8 mouse cellular contexts compared by ENCODE assay signal in genomic region chr11:97575638-97576037, GRCm38 (mm10). TPM values are rescaled to one million over a fixed set of nuclear protein-coding genes. Genes with fewer than 3 reads are reported as not detected.
A peak's percentile ranks its signal among the peaks of the same experiment; 100 is the strongest.
DNase-seq lines count a peak whose midpoint lies in the region; ATAC-seq and TF ChIP-seq lines count a peak whose summit lies in the region.

No protein-coding gene starts in this region.

- TF ChIP-seq CTCF in liver, adult 2 months (IDR thresholded peaks at IDR 0.05; ENCODE audit: low read depth, low read length), result peak; percentile 94

- H3K79me2 ChIP-seq in liver, adult 2 months (ENCODE audit: control insufficient read depth, insufficient read depth, low read length), result no peaks in the 10 kb centered on the region
- no peaks in the 10 kb centered on the region for H3K79me2 ChIP-seq in myocyte (ENCODE audit: control insufficient read depth, insufficient read depth)

- H3K36me3 ChIP-seq in heart, embryonic 10.5 days, result no peaks in the 10 kb centered on the region
- no peaks in the 10 kb centered on the region for H3K36me3 ChIP-seq in liver, adult 2 months (ENCODE audit: control insufficient read depth, insufficient read depth, low read length)
- no peaks in the 10 kb centered on the region for H3K36me3 ChIP-seq in myocyte (ENCODE audit: control insufficient read depth, insufficient read depth)
- no peaks in the 10 kb centered on the region for H3K36me3 ChIP-seq in stomach, embryonic 15.5 days

- H3K27ac ChIP-seq in heart, embryonic 10.5 days, result peak overlapping the region; percentile 65
- H3K27ac ChIP-seq in liver, adult 2 months (replicated peaks; ENCODE audit: insufficient read depth, low read depth, low read length), result no peak overlapping the region
- H3K27ac ChIP-seq in stomach, embryonic 15.5 days, result peak overlapping the region; percentile 32

- peak; percentile 48 for DNase-seq in ovary, postnatal 10 days (ENCODE audit: low spot score)
- no peak for DNase-seq in ovary, adult 18-20 months (ENCODE audit: low spot score)
- peak; percentile 78 for DNase-seq in embryo, embryonic 11.5 days (ENCODE audit: low read depth, low spot score)
- no peak for DNase-seq in heart, embryonic 10.5 days (ENCODE audit: low spot score)
- peak; percentile 90 for DNase-seq in kidney, adult 9 months
- peak; percentile 34 for DNase-seq in liver, adult 2 months (ENCODE audit: extremely low read depth, low read depth, low spot score)

- H3K4me1 ChIP-seq in heart, embryonic 10.5 days, result peaks cover 28% of the 10 kb centered on the region
- H3K4me1 ChIP-seq in liver, adult 2 months (ENCODE audit: control insufficient read depth, insufficient read depth, low read length), result no peaks in the 10 kb centered on the region
- peaks cover 36% of the 10 kb centered on the region for H3K4me1 ChIP-seq in stomach, embryonic 15.5 days

- TF ChIP-seq POLR2A in liver, adult 2 months (IDR thresholded peaks at IDR 0.05; ENCODE audit: extremely low read depth, insufficient read depth, low read length), result no peak
- no peak for TF ChIP-seq POLR2A in myocyte (IDR thresholded peaks at IDR 0.05; ENCODE audit: insufficient read length, low read depth)

- WGBS in heart, embryonic 10.5 days, result under 1% methylated on average over 18 of the region's 18 CpGs
- WGBS in liver, adult 2 months, result 2% methylated on average over 18 of the region's 18 CpGs
- 2% methylated on average over 18 of the region's 18 CpGs for WGBS in stomach, embryonic 15.5 days

- peak; percentile 36; the same call in 1 of the 2 replicates for ATAC-seq in stomach, embryonic 15.5 days (ENCODE audit: insufficient read depth, low FRiP score, low read depth)

- H3K9ac ChIP-seq in liver, adult 2 months (ENCODE audit: low read depth, low read length), result no peak overlapping the region; the same call in 1 of the 2 replicates
- H3K9ac ChIP-seq in stomach, embryonic 15.5 days, result 0 out of 2 replicates have a peak overlapping the region, but pooled peaks have one; percentile 39

- H3K4me2 ChIP-seq in myocyte (ENCODE audit: low read depth), result peak overlapping the region; percentile 44
- H3K4me2 ChIP-seq in stomach, embryonic 15.5 days, result peak overlapping the region; percentile 99

- no peak overlapping the region for H3ac ChIP-seq in myocyte (ENCODE audit: control insufficient read depth, insufficient read length)

- H3K27me3 ChIP-seq in heart, embryonic 10.5 days (ENCODE audit: insufficient read depth, poor library complexity, severe bottlenecking), result peaks cover 95% of the 10 kb centered on the region
- peaks cover 9% of the 10 kb centered on the region for H3K27me3 ChIP-seq in liver, adult 2 months (ENCODE audit: control insufficient read depth, insufficient read depth, low read length)
- peaks cover 91% of the 10 kb centered on the region for H3K27me3 ChIP-seq in myocyte (ENCODE audit: control insufficient read depth, insufficient read depth, insufficient read length)
- peaks cover 52% of the 10 kb centered on the region for H3K27me3 ChIP-seq in stomach, embryonic 15.5 days (replicated peaks)

- H3K4me3 ChIP-seq in heart, embryonic 10.5 days, result peak overlapping the region; percentile 82
- H3K4me3 ChIP-seq in liver, adult 2 months (ENCODE audit: insufficient read depth, low read depth, low read length), result peak overlapping the region; percentile 57
- no peak overlapping the region for H3K4me3 ChIP-seq in myocyte
- H3K4me3 ChIP-seq in stomach, embryonic 15.5 days (replicated peaks), result peak overlapping the region; percentile 61

- no peaks in the 10 kb centered on the region for H3K9me3 ChIP-seq in heart, embryonic 10.5 days
- no peaks in the 10 kb centered on the region for H3K9me3 ChIP-seq in stomach, embryonic 15.5 days

TF ChIP-seq in myocyte, 11 proteins besides CTCF, POLR2A, EP300 and RAD21:
- no peak for TF ChIP-seq SRF (IDR thresholded peaks at IDR 0.05; ENCODE audit: control insufficient read depth, insufficient read length, low read depth)
- no peak for TF ChIP-seq MAX (IDR thresholded peaks at IDR 0.05; ENCODE audit: low read depth)
- TF ChIP-seq CEBPB (IDR thresholded peaks at IDR 0.05; ENCODE audit: insufficient read depth, poor library complexity, severe bottlenecking), result no peak
- no peak for TF ChIP-seq E2F4 (IDR thresholded peaks at IDR 0.05; ENCODE audit: insufficient read depth)
- no peak for TF ChIP-seq USF1 (IDR thresholded peaks at IDR 0.05; ENCODE audit: low read depth)
- no peak for TF ChIP-seq TCF12 (IDR thresholded peaks at IDR 0.05; ENCODE audit: insufficient read depth, poor library complexity, severe bottlenecking)
- TF ChIP-seq MYOD1 (IDR thresholded peaks at IDR 0.05; ENCODE audit: control insufficient read depth in 1 of 3, insufficient read length in 2 of 3, low read depth in 2 of 3), result no peak
- TF ChIP-seq REST (IDR thresholded peaks at IDR 0.05; ENCODE audit: insufficient read depth, insufficient read length), result no peak
- no peak for TF ChIP-seq TCF3 (IDR thresholded peaks at IDR 0.05; ENCODE audit: insufficient read length, low read depth)
- no peak for TF ChIP-seq POLR2AphosphoS2 (IDR thresholded peaks at IDR 0.05; ENCODE audit: insufficient read length, low read depth)
- TF ChIP-seq MYOG (IDR thresholded peaks at IDR 0.05; ENCODE audit: control insufficient read depth in 1 of 3, insufficient read depth in 1 of 3, insufficient read length in 2 of 3, low read depth in 2 of 3), result no peak

RNA-seq across cellular contexts. Expression of gene Srcin1, which starts 0.3 kb away (rescaled TPM):
- 0.05 and 0.14 TPM in 2 replicates for polyA plus RNA-seq in heart, embryonic 10.5 days (2016; fragmentation: Nextera tagmentation; extraction: Ambion mirVana)
- total RNA-seq in liver, adult 2 months (2014; rRNA removed), result under 0.01 and 0.20 TPM in 2 replicates
- polyA plus RNA-seq in liver, adult 2 months (2012; rRNA removed), result 0.06 and 0.12 TPM in 2 replicates
- polyA plus RNA-seq in myocyte (2012; fragmentation: generic; extraction: Trizol), result not detected
- polyA plus RNA-seq in stomach, embryonic 15.5 days (2015; fragmentation: Nextera tagmentation; extraction: Ambion mirVana), result 0.33 and 0.44 TPM in 2 replicates

RNA-seq across cellular contexts. Expression of gene Epop, which starts 53.9 kb away (rescaled TPM):
- 1.9 and 8.5 TPM in 2 replicates for polyA plus RNA-seq in heart, embryonic 10.5 days (2016; fragmentation: Nextera tagmentation; extraction: Ambion mirVana)
- total RNA-seq in liver, adult 2 months (2014; rRNA removed), result 0.37 and 0.67 TPM in 2 replicates
- 2.5 and 3.5 TPM in 2 replicates for polyA plus RNA-seq in liver, adult 2 months (2012; rRNA removed)
- 3.3 TPM for polyA plus RNA-seq in myocyte (2012; fragmentation: generic; extraction: Trizol)
- 3.7 and 3.9 TPM in 2 replicates for polyA plus RNA-seq in stomach, embryonic 15.5 days (2015; fragmentation: Nextera tagmentation; extraction: Ambion mirVana)

Comparison
In these comparisons a context has a peak if more than half of its experiments do, and no peak if none do; other contexts are left out.
1. DNase-seq: peak in ovary, postnatal 10 days (single experiment), embryo, embryonic 11.5 days (single experiment), kidney, adult 9 months (single experiment) and liver, adult 2 months (single experiment); none in ovary, adult 18-20 months (single experiment) and heart, embryonic 10.5 days (single experiment).